Mouse (Mus musculus) brain, embryonic 14.5 days (tissue): ENCODE data around the gene Tnks2.

Experiments
- CTCF ChIP-seq: fragments of 200-500 bp; IDR thresholded peaks from 2 replicates; pipeline ENCODE4 v1.5.1; 2012; ENCODE audit warnings: inconsistent platforms, mild to moderate bottlenecking, moderate library complexity, borderline replicate concordance; ENCODE audit not compliant: insufficient read depth, insufficient read length; ENCODE audit errors: extremely low read depth
- POLR2A ChIP-seq: fragments of 200-500 bp; IDR thresholded peaks from 2 replicates; pipeline ENCODE4 v1.6.1; 2012; ENCODE audit warnings: mild to moderate bottlenecking, inconsistent platforms, borderline replicate concordance; ENCODE audit not compliant: poor library complexity, insufficient read depth, insufficient read length, severe bottlenecking; ENCODE audit errors: extremely low read depth

DNA sequence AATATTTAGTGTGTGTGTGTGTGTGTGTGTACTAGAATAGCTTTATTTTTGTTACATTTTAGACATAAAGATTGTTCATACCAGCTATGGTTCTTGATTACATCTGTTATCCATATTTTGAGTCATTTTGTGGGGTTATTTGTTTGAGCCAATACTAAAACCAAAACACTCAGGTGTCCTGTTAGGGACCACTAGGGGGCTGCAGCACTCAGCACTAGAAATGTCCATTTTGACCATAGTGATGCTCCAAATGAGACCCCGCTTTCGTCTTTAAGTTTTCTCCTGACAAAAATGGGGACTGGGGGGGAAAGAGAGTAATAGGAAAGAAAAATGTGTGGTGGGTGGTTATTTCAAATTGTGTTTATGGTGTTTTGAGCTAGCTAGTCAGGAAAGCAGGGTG, 52.3 kb downstream of the Tnks2 start:
- TF ChIP-seq CTCF: peak; percentile 64; the same call in 1 of the 2 replicates
- TF ChIP-seq POLR2A: no peak
